Mouse (Mus musculus): ENCODE results near the gene Cfap300.

DNA sequence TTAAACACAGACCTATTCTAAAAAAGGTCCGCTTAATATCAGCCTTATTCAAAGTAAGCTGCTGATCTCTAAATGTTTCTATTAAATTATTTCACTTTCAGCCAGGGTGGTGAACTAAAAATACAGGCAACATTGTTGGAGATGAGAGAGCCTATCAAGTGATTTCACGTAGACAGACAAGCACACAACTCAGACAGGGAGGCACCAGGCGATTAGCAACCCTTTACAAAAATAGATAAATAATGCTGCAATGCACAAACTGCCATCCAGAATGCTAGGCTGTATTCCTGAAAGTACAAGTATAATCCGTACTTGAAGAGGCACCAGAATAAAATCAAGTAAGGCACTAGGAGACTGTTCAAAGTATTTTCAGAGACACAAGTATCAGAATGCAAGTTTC is 58.3 kb downstream of the Cfap300 start:
- TF ChIP-seq MYOD1 (IDR thresholded peaks at IDR 0.05; ENCODE audit: control insufficient read depth in 1 of 3, insufficient read length in 2 of 3, low read depth in 2 of 3), result no peak
- TF ChIP-seq POLR2AphosphoS2 (IDR thresholded peaks at IDR 0.05; ENCODE audit: insufficient read length, low read depth), result no peak
- no peak for TF ChIP-seq POLR2A (IDR thresholded peaks at IDR 0.05; ENCODE audit: insufficient read length, low read depth)
- TF ChIP-seq USF1 (IDR thresholded peaks at IDR 0.05; ENCODE audit: low read depth), result no peak
- TF ChIP-seq MAX (IDR thresholded peaks at IDR 0.05; ENCODE audit: low read depth), result no peak
- no peak for TF ChIP-seq E2F4 (IDR thresholded peaks at IDR 0.05; ENCODE audit: insufficient read depth)
- no peak for TF ChIP-seq TCF12 (IDR thresholded peaks at IDR 0.05; ENCODE audit: insufficient read depth, poor library complexity, severe bottlenecking)
- no peak for TF ChIP-seq CEBPB (IDR thresholded peaks at IDR 0.05; ENCODE audit: insufficient read depth, poor library complexity, severe bottlenecking)
- TF ChIP-seq MYOG (IDR thresholded peaks at IDR 0.05; ENCODE audit: control insufficient read depth in 1 of 3, insufficient read depth in 1 of 3, insufficient read length in 2 of 3, low read depth in 2 of 3), result no peak
- no peak for TF ChIP-seq REST (IDR thresholded peaks at IDR 0.05; ENCODE audit: insufficient read depth, insufficient read length)

Data from myocyte (in vitro differentiated cells).